Mouse (Mus musculus): ENCODE measurements at regions not wholly inside any gene's neighbourhood (a gene's known extent, or its start where the extent isn't known, plus 50 kb on each side); places are given as distances from the start of the nearest gene placed in this dataset.

DNA sequence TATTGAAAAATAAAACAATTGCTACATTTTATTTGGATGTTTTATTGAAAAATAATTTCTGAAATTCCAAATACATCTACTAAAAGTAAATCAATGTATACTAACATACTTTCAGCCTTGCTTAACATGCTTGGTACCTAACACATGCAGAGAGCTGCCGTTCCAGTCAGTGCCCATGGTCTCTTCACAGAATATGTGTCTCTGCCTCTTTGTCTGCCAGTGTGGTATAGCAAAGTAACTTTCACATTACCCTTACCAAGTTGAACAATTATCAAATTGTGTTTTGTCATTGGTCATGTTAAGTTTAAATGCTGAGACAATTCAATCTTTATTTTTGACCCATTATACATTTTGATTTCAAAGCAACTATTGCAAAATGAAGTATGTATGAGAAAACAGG is 1159.2 kb upstream of the Foxg1 start:
- Histone ChIP-seq H3K4me3 (replicated peaks; ENCODE audit: low read depth, low read length) (no peak overlapping the region), H3K27ac (no peak overlapping the region), H3K4me2 (ENCODE audit: low read length) (no peak overlapping the region), H3K27me3 (ENCODE audit: insufficient read depth, low read length) (no peaks in the 10 kb centered on the region), H3K9me3 (replicated peaks; ENCODE audit: low read length) (no peaks in the 10 kb centered on the region), H3K4me1 (replicated peaks; ENCODE audit: insufficient read depth, low read length) (no peaks in the 10 kb centered on the region), H3K36me3 (ENCODE audit: insufficient read depth, low read length) (no peaks in the 10 kb centered on the region), H3K9ac (ENCODE audit: low read depth, low read length) (no peak overlapping the region)
- TF ChIP-seq CTCF (IDR thresholded peaks at IDR 0.05; ENCODE audit: low read depth), result no peak
- ATAC-seq (replicated peaks; ENCODE audit: low FRiP score, low read depth) (no peak), DNase-seq (ENCODE audit: low spot score) (no peak)
- 89% methylated on average over 1 of the region's 1 CpGs for WGBS

- no peaks in the 10 kb centered on the region for H3K36me3 ChIP-seq (ENCODE audit: insufficient read depth, low read length)
- no peaks in the 10 kb centered on the region for H3K4me1 ChIP-seq (replicated peaks; ENCODE audit: insufficient read depth, low read length)
- H3K4me3 ChIP-seq (replicated peaks; ENCODE audit: low read depth, low read length), result no peak overlapping the region
- no peak overlapping the region for H3K9ac ChIP-seq (ENCODE audit: low read depth, low read length)
- TF ChIP-seq CTCF (IDR thresholded peaks at IDR 0.05; ENCODE audit: low read depth), result no peak
- 62% methylated on average over 3 of the region's 3 CpGs for WGBS
- H3K27ac ChIP-seq, result no peak overlapping the region
- ATAC-seq (replicated peaks; ENCODE audit: low FRiP score, low read depth) (no peak), DNase-seq (ENCODE audit: low spot score) (no peak)
- H3K27me3 ChIP-seq (ENCODE audit: insufficient read depth, low read length), result no peaks in the 10 kb centered on the region
- H3K9me3 ChIP-seq (replicated peaks; ENCODE audit: low read length), result no peaks in the 10 kb centered on the region
- no peak overlapping the region for H3K4me2 ChIP-seq (ENCODE audit: low read length)
These were observed 1160.3 kb upstream of the Foxg1 start for GRCm38 (mm10) chr12:48221976-48222800.

GRCm38 (mm10) chr12:48181831-48182230 is 1200.6 kb upstream of the Foxg1 start:
- Histone ChIP-seq H3K4me1 (replicated peaks; ENCODE audit: insufficient read depth, low read length) (no peaks in the 10 kb centered on the region), H3K36me3 (ENCODE audit: insufficient read depth, low read length) (no peaks in the 10 kb centered on the region), H3K27ac (no peak overlapping the region), H3K4me3 (replicated peaks; ENCODE audit: low read depth, low read length) (no peak overlapping the region), H3K27me3 (ENCODE audit: insufficient read depth, low read length) (no peaks in the 10 kb centered on the region), H3K4me2 (ENCODE audit: low read length) (no peak overlapping the region), H3K9me3 (replicated peaks; ENCODE audit: low read length) (no peaks in the 10 kb centered on the region), H3K9ac (ENCODE audit: low read depth, low read length) (no peak overlapping the region)
- ATAC-seq (replicated peaks; ENCODE audit: low FRiP score, low read depth) (no peak), DNase-seq (ENCODE audit: low spot score) (no peak)
- no peak for TF ChIP-seq CTCF (IDR thresholded peaks at IDR 0.05; ENCODE audit: low read depth)
- WGBS, result 29% methylated on average over 1 of the region's 1 CpGs

GRCm38 (mm10) chr12:48173926-48174601 is 1208.4 kb upstream of the Foxg1 start:
- H3K36me3 ChIP-seq (ENCODE audit: insufficient read depth, low read length), result no peaks in the 10 kb centered on the region
- no peaks in the 10 kb centered on the region for H3K9me3 ChIP-seq (replicated peaks; ENCODE audit: low read length)
- TF ChIP-seq CTCF (IDR thresholded peaks at IDR 0.05; ENCODE audit: low read depth), result no peak
- 78% methylated on average over 6 of the region's 6 CpGs for WGBS
- no peak overlapping the region for H3K4me3 ChIP-seq (replicated peaks; ENCODE audit: low read depth, low read length)
- ATAC-seq (replicated peaks; ENCODE audit: low FRiP score, low read depth) (no peak), DNase-seq (ENCODE audit: low spot score) (no peak)
- H3K27ac ChIP-seq, result no peak overlapping the region
- H3K9ac ChIP-seq (ENCODE audit: low read depth, low read length), result no peak overlapping the region
- no peaks in the 10 kb centered on the region for H3K4me1 ChIP-seq (replicated peaks; ENCODE audit: insufficient read depth, low read length)
- no peaks in the 10 kb centered on the region for H3K27me3 ChIP-seq (ENCODE audit: insufficient read depth, low read length)
- no peak overlapping the region for H3K4me2 ChIP-seq (ENCODE audit: low read length)

- Histone ChIP-seq H3K9ac (ENCODE audit: low read depth, low read length) (no peak overlapping the region), H3K4me2 (ENCODE audit: low read length) (no peak overlapping the region), H3K4me1 (replicated peaks; ENCODE audit: insufficient read depth, low read length) (no peaks in the 10 kb centered on the region), H3K9me3 (replicated peaks; ENCODE audit: low read length) (no peaks in the 10 kb centered on the region), H3K27me3 (ENCODE audit: insufficient read depth, low read length) (no peaks in the 10 kb centered on the region), H3K36me3 (ENCODE audit: insufficient read depth, low read length) (no peaks in the 10 kb centered on the region), H3K27ac (no peak overlapping the region), H3K4me3 (replicated peaks; ENCODE audit: low read depth, low read length) (no peak overlapping the region)
- DNase-seq (ENCODE audit: low spot score) (no peak), ATAC-seq (replicated peaks; ENCODE audit: low FRiP score, low read depth) (no peak)
- TF ChIP-seq CTCF (IDR thresholded peaks at IDR 0.05; ENCODE audit: low read depth), result peak; percentile 34; the same call in 1 of the 2 replicates
These were observed 1236.3 kb upstream of the Foxg1 start for GRCm38 (mm10) chr12:48146117-48146516.

- Histone ChIP-seq H3K4me1 (replicated peaks; ENCODE audit: insufficient read depth, low read length) (no peaks in the 10 kb centered on the region), H3K9ac (ENCODE audit: low read depth, low read length) (no peak overlapping the region), H3K27ac (no peak overlapping the region), H3K9me3 (replicated peaks; ENCODE audit: low read length) (no peaks in the 10 kb centered on the region), H3K4me3 (replicated peaks; ENCODE audit: low read depth, low read length) (no peak overlapping the region), H3K4me2 (ENCODE audit: low read length) (no peak overlapping the region), H3K36me3 (ENCODE audit: insufficient read depth, low read length) (no peaks in the 10 kb centered on the region), H3K27me3 (ENCODE audit: insufficient read depth, low read length) (no peaks in the 10 kb centered on the region)
- DNase-seq (ENCODE audit: low spot score) (no peak), ATAC-seq (replicated peaks; ENCODE audit: low FRiP score, low read depth) (no peak)
- 82% methylated on average over 4 of the region's 4 CpGs for WGBS
- TF ChIP-seq CTCF (IDR thresholded peaks at IDR 0.05; ENCODE audit: low read depth), result no peak
These were observed 1259.5 kb upstream of the Foxg1 start for GRCm38 (mm10) chr12:48122996-48123395.
